Mouse (Mus musculus) E14TG2a.4 (cell line): ENCODE data around the gene Mfsd11.

ENCODE experiments used
- CTCF ChIP-seq: conservative IDR thresholded peaks from 2 replicates; pipeline ENCODE4 v1.5.1; 2014; ENCODE audit warnings: low read length
- POU5F1 ChIP-seq: IDR thresholded peaks from 2 replicates; pipeline ENCODE4 v1.6.1; 2014; ENCODE audit warnings: low read length, borderline replicate concordance

- no peak for TF ChIP-seq POU5F1
- no peak for TF ChIP-seq CTCF
Measured at GRCm38 (mm10) chr11:116810983-116811901, 41.0 kb upstream of the Mfsd11 start.
